Mouse (Mus musculus): Measurements from ENCODE around the gene Trpm5.

Trpm5 gene

DNA sequence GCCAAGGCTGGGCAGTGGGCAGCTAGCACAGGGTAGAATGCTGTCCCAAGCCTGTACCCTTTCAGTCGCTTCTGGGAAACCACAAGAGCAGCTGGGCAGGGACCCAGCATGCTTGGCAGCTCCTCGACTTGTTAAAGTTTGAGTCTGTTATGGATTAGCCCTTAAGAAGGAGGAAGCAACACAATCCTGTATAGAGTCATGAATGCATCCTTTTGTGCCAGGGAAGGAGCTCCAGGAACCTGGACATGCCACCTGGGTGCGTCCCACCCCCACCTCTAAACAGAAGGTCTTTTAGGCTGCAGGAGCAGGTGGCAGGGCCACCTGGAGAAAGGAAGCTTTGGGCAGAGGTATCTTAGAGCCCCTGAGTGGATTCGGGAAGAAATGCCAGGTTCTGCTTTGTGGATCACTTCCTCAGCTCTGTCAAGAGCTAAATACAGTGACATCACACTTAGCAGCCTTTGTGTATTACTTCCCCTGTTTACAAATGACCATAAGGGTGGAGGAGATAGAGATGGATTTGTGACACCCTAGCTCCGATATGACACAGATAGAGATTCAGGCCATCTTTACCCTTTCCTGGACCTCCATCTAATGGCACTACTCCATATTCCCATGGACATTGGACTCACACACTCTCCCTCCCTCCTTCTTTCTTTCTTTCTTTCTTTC is 35.1 kb downstream of the Trpm5 start:
- no peak for DNase-seq (ENCODE audit: low spot score in 2 of 2)

GRCm38 (mm10) chr7:143058221-143058697 is 36.2 kb downstream of the Trpm5 start:
- DNase-seq (ENCODE audit: low spot score in 2 of 2), result no peak

GRCm38 (mm10) chr7:143057667-143058220 is 36.7 kb downstream of the Trpm5 start:
- no peak for DNase-seq (ENCODE audit: low spot score in 2 of 2)

DNA sequence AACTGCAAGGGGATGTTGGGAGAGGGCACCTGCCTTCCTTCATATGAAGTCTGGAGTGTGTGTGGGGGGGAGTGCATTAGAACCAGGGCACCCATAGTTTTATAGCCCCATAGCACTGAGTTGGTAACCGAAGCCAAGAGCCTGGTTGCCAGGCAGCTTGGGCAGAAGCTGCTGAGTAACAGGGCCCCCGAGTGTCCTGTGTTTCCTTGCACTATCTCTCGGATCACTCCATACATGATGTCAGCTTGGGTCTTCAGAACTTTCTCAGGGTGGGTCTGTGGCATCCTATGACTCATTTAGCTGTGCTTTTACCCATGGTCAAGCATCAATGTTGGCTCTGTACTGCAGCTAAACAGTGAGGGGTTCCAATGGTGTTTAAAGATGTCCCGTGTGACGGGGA is 37.4 kb downstream of the Trpm5 start:
- no peak for DNase-seq (ENCODE audit: low spot score in 2 of 2)

DNA sequence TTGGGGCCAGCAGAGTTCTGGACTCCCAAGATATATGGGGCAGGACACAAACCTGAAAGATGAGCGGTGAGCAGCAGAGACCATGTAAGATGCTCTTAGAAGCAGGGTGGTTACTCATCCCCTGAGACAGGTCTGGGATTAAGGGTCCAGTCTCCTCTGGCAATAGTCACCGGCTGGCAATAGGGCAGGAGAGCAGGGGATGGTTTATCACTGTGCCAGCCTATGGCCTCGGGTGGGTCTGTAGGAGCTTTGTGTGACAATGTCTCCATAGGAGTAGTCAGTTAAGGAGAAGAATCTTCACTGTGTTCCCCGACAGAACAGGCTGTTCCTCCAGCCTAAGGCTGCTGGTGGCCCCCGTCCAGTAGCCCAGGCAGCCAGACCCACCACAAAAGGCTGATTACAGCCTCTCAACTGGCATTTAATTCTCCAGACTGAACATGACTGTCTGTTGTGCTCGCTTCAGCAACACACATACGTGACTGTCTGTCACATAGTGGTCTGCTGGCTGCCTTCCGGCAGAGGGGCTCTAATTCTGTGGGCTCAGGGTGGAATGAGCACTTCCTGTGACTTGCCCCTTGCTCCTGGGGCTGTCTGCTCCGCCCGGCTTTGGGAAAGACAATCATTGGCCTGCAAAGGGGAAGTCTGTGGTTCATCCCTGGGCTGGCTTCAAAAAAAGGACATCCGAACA is 38.8 kb downstream of the Trpm5 start:
- DNase-seq (ENCODE audit: low spot score in 2 of 2), result peak in 1 of 2 experiments; percentile 15

DNA sequence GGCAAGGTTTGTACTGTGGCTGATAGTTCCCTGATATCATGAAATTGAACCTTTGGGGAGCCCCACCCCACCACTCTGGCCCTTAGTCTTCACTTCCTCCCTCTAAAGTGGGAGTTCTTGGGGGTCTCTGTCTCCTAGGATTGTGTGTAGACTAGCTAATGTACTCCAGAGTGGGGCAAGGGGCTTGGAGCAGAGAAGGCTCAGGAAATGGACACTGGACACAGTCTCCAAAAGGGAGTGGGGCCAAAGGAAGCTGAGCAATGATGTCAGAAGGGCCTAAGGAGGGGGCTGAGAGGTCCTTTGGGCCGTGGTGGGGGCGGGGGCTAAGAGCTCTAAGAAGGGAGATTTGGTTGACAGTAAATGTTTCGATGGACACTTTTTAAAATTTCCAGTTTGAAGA is 39.4 kb downstream of the Trpm5 start:
- DNase-seq (ENCODE audit: low spot score in 2 of 2), result no peak

- DNase-seq (ENCODE audit: low spot score in 2 of 2), result no peak
Measured at GRCm38 (mm10) chr7:143054612-143054965, 39.9 kb downstream of the Trpm5 start.

- DNase-seq (ENCODE audit: low spot score in 2 of 2), result no peak
Measured at GRCm38 (mm10) chr7:143053961-143054611, 40.4 kb downstream of the Trpm5 start.

- DNase-seq (ENCODE audit: low spot score in 2 of 2), result peak; percentile 70 to 79
Measured at GRCm38 (mm10) chr7:143053008-143053899, 41.2 kb downstream of the Trpm5 start.

DNA sequence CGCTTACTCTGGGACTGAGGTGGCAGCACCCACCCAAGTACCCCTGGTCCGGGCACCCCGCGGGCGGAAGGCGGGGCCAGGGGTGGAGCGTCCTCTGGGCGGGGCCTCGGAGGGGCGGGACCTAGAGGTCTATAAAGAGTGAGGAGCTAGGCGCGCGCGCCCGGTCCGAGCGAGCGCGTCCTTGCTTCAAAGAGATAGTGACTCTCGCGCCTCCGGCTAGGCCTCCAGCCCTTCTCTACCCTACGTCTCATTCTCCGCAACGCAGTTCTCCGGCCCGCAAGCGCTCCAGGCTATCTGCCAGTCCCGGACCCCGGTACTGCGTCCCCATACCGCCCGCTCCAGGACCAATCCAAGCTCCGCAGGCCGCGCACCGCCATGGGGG is 41.8 kb downstream of the Trpm5 start, which contains the start of gene Cd81:
Gene Cd81, plus strand, starts transcription at position 114 of the 382 bp plus-strand sequence.
- peak; percentile 85 to 92 for DNase-seq (ENCODE audit: low spot score in 2 of 2)

DNA sequence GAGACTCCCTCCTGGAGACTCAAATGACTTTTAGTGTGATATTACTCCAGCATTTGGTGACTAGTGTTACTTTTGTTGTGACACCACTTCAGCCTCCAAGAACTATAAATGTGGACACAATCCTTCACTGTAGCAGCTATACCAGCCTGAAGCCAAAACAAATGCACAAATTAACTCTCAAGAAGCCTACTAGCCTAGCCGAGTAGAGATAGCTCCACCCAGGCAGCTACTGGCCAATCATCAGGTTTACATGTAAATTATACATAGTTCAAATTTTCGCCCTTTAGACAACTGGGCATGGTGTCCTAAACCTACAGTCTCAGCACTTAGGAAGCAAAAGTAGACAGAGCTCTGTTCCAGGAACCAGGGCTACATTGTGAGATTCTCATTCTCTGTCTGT is 43.1 kb downstream of the Trpm5 start:
- DNase-seq (ENCODE audit: low spot score in 2 of 2), result no peak

GRCm38 (mm10) chr7:143049841-143050816 is 44.3 kb downstream of the Trpm5 start:
- no peak for DNase-seq (ENCODE audit: low spot score in 2 of 2)

DNA sequence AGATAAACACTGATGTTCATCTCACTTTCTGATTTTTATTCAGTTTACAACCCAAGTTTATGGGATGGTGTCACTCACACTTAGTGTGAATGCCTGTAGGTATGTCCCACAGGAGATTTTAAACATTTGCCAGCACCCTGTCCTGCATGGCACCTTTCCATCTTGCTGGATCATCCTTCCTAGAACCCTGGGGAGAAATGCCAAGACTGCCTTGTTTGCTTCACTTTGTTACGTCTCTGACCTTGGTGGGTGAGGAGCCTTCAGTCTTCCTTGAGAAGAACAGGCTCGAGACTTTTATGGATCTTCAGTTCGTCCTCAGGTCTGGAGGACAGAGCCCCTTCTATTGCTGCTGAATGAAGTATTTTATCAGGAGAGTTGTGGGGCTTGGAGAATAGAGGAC is 45.1 kb downstream of the Trpm5 start:
- DNase-seq (ENCODE audit: low spot score in 2 of 2), result no peak

GRCm38 (mm10) chr7:143046358-143046757 is 48.1 kb downstream of the Trpm5 start:
- no peak for DNase-seq (ENCODE audit: low spot score in 2 of 2)

- DNase-seq (ENCODE audit: low spot score in 2 of 2), result no peak
Measured at GRCm38 (mm10) chr7:143044826-143045206, 49.6 kb downstream of the Trpm5 start.

GRCm38 (mm10) chr7:143044049-143044825 is 50.2 kb downstream of the Trpm5 start:
- DNase-seq (ENCODE audit: low spot score in 2 of 2), result no peak

GRCm38 (mm10) chr7:143042897-143043300 is 51.5 kb downstream of the Trpm5 start:
- DNase-seq (ENCODE audit: low spot score in 2 of 2), result no peak

- peak in 1 of 2 experiments; percentile 69 for DNase-seq (ENCODE audit: low spot score in 2 of 2)
Measured at GRCm38 (mm10) chr7:143042089-143042488, 52.4 kb downstream of the Trpm5 start.

- DNase-seq (ENCODE audit: low spot score in 2 of 2), result no peak
Measured at GRCm38 (mm10) chr7:143041138-143041822, 53.2 kb downstream of the Trpm5 start.

Data from urinary bladder, postnatal 4 days (tissue).